Mouse (Mus musculus): ENCODE measurements around the gene Ctf1. TPM values are rescaled to one million over a fixed set of nuclear protein-coding genes. Genes with fewer than 3 reads are reported as not detected.
"Not testable (repeated sequence)": the region's sequence is repeated elsewhere in the genome, so short reads cannot be mapped to it uniquely, and the experiment has no call there.

Gene Ctf1
- polyA plus RNA-seq, 1 experiment from 2014 or later: 5.5 TPM

- peak overlapping the region; percentile 61 for H3K4me2 ChIP-seq (replicated peaks)
- 2% methylated on average over 35 of the region's 41 CpGs for WGBS
Measured at GRCm38 (mm10) chr7:127716992-127717391, 4.5 kb downstream of the Ctf1 start.

GRCm38 (mm10) chr7:127718339-127718738 lies 5.8 kb downstream of the Ctf1 start:
- 90% methylated on average over 6 of the region's 6 CpGs for WGBS
- no peaks in the 10 kb centered on the region for H3K36me3 ChIP-seq
- no peak overlapping the region for H3K4me2 ChIP-seq (replicated peaks)
- H3K27me3 ChIP-seq: peaks cover 7% of the 10 kb centered on the region
- H3K4me1 ChIP-seq: peaks cover 9% of the 10 kb centered on the region
- no peak overlapping the region for H3K9ac ChIP-seq (replicated peaks)
- no peak overlapping the region for H3K27ac ChIP-seq (replicated peaks)
- no peaks in the 10 kb centered on the region for H3K9me3 ChIP-seq
- ATAC-seq (ENCODE audit: low FRiP score, low read depth): no peak
- no peak overlapping the region for H3K4me3 ChIP-seq

More at GRCm38 (mm10) chr7:127716992-127717391, 4.5 kb downstream of the Ctf1 start:
- H3K9ac ChIP-seq (replicated peaks): peak overlapping the region; percentile 56
- peak; percentile 68 for ATAC-seq (ENCODE audit: low FRiP score, low read depth)
- H3K9me3 ChIP-seq: no peaks in the 10 kb centered on the region
- no peak overlapping the region for H3K27ac ChIP-seq (replicated peaks)
- peaks cover 7% of the 10 kb centered on the region for H3K27me3 ChIP-seq
- peaks cover 19% of the 10 kb centered on the region for H3K4me1 ChIP-seq
- peak overlapping the region; percentile 40 for H3K4me3 ChIP-seq
- no peaks in the 10 kb centered on the region for H3K36me3 ChIP-seq

GRCm38 (mm10) chr7:127719258-127719657 lies 6.7 kb downstream of the Ctf1 start:
- WGBS: 88% methylated on average over 6 of the region's 6 CpGs
- H3K9me3 ChIP-seq: no peaks in the 10 kb centered on the region

DNA sequence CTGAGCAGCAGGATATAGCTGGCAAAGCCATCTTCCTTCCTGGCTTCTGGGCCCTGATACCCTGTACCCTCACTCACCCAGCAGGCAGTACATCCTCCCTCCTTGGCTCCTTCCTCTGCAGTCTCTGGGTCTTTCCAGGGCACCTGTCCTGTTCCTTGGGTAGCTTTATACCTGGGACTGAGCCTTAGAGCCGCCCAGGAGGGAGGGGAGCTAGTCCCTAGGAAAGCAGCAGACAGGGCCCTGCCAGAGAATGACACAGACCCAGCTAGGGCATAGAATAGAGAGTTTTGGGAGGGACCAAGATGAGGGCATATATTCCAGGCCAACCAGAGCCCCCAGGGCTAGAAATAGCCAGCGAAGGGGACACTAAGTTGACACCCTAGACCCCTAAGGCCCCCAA lies 13.0 kb downstream of the Ctf1 start:
- 29% methylated on average over 2 of the region's 2 CpGs for WGBS
- no peak for ATAC-seq (ENCODE audit: low FRiP score, low read depth)

More at GRCm38 (mm10) chr7:127719258-127719657, 6.7 kb downstream of the Ctf1 start:
- H3K9ac ChIP-seq (replicated peaks): no peak overlapping the region
- H3K4me2 ChIP-seq (replicated peaks): no peak overlapping the region
- H3K4me1 ChIP-seq: peaks cover 9% of the 10 kb centered on the region
- no peaks in the 10 kb centered on the region for H3K36me3 ChIP-seq
- ATAC-seq (ENCODE audit: low FRiP score, low read depth): no peak
- no peak overlapping the region for H3K4me3 ChIP-seq
- no peak overlapping the region for H3K27ac ChIP-seq (replicated peaks)
- peaks cover 7% of the 10 kb centered on the region for H3K27me3 ChIP-seq

GRCm38 (mm10) chr7:127725924-127726323 lies 13.4 kb downstream of the Ctf1 start:
- Histone ChIP-seq H3K27ac (replicated peaks) (no peak overlapping the region), H3K4me3 (no peak overlapping the region), H3K9me3 (no peaks in the 10 kb centered on the region), H3K36me3 (no peaks in the 10 kb centered on the region), H3K4me2 (replicated peaks) (no peak overlapping the region), H3K27me3 (no peaks in the 10 kb centered on the region), H3K4me1 (no peaks in the 10 kb centered on the region), H3K9ac (replicated peaks) (no peak overlapping the region)
- WGBS: 40% methylated on average over 6 of the region's 6 CpGs
- ATAC-seq (ENCODE audit: low FRiP score, low read depth): no peak

More for the DNA sequence above, 13.0 kb downstream of the Ctf1 start:
- Histone ChIP-seq H3K36me3 (no peaks in the 10 kb centered on the region), H3K4me3 (no peak overlapping the region), H3K4me1 (no peaks in the 10 kb centered on the region), H3K4me2 (replicated peaks) (no peak overlapping the region), H3K9me3 (no peaks in the 10 kb centered on the region), H3K9ac (replicated peaks) (no peak overlapping the region), H3K27ac (replicated peaks) (no peak overlapping the region), H3K27me3 (no peaks in the 10 kb centered on the region)

DNA sequence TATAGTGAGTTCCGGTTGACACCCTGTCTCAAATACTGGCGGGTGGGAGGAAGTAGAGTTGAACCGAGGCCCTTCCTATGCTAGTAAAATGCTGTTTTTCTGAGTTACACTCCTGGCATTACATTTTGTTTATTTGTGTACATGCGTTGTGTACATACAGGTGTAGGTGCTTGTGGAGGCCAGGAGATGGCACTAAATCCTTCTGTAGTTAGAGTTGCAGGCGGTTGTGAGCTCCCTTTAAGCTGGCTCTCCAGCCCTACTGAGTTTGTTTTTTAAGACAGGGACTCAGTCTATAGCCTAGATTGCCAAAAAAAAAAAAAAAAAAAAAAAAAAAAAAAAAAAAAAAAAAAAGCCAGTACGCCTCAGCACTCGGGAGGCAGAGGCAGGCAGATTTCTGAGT lies 15.4 kb downstream of the Ctf1 start:
- no peak for ATAC-seq (ENCODE audit: low FRiP score, low read depth)
- no peak overlapping the region for H3K27ac ChIP-seq (replicated peaks)
- H3K4me1 ChIP-seq: no peaks in the 10 kb centered on the region
- no peaks in the 10 kb centered on the region for H3K36me3 ChIP-seq
- no peak overlapping the region for H3K9ac ChIP-seq (replicated peaks)
- no peaks in the 10 kb centered on the region for H3K9me3 ChIP-seq
- WGBS: 85% methylated on average over 7 of the region's 7 CpGs
- no peak overlapping the region for H3K4me3 ChIP-seq
- H3K4me2 ChIP-seq (replicated peaks): no peak overlapping the region
- H3K27me3 ChIP-seq: no peaks in the 10 kb centered on the region

GRCm38 (mm10) chr7:127730170-127730569 lies 17.6 kb downstream of the Ctf1 start:
- no peak for ATAC-seq (ENCODE audit: low FRiP score, low read depth)
- H3K4me2 ChIP-seq (replicated peaks): no peak overlapping the region
- no peaks in the 10 kb centered on the region for H3K27me3 ChIP-seq
- no peak overlapping the region for H3K27ac ChIP-seq (replicated peaks)
- no peak overlapping the region for H3K4me3 ChIP-seq
- H3K9me3 ChIP-seq: no peaks in the 10 kb centered on the region
- no peaks in the 10 kb centered on the region for H3K36me3 ChIP-seq
- H3K4me1 ChIP-seq: no peaks in the 10 kb centered on the region
- 73% methylated on average over 4 of the region's 4 CpGs for WGBS
- H3K9ac ChIP-seq (replicated peaks): no peak overlapping the region

- not testable (repeated sequence) for ATAC-seq (ENCODE audit: low FRiP score, low read depth); H3K27me3 ChIP-seq; H3K36me3 ChIP-seq; H3K9me3 ChIP-seq; H3K27ac ChIP-seq (replicated peaks); H3K4me1 ChIP-seq; H3K4me3 ChIP-seq; H3K4me2 ChIP-seq (replicated peaks); H3K9ac ChIP-seq (replicated peaks)
- no CpG with 5 or more reads among the region's 5 CpGs for WGBS
Measured at GRCm38 (mm10) chr7:127732066-127732465, 19.5 kb downstream of the Ctf1 start, which contains the start of gene Ctf2. Gene Ctf2 (minus strand): TSS chr7:127732166.

- 1% methylated on average over 26 of the region's 26 CpGs for WGBS
- Histone ChIP-seq H3K4me2 (replicated peaks) (peak within 1 kb of the TSS; percentile 85), H3K4me1 (peaks cover 21% of the 10 kb centered on the region), H3K27ac (replicated peaks) (peak within 1 kb of the TSS; percentile 92), H3K9ac (replicated peaks) (peak within 1 kb of the TSS; percentile 97), H3K4me3 (peak within 1 kb of the TSS; percentile 93), H3K36me3 (peaks cover 17% of the 10 kb centered on the region), H3K9me3 (no peaks in the 10 kb centered on the region), H3K27me3 (no peaks in the 10 kb centered on the region)
- no peak; the same call in 1 of the 2 replicates for ATAC-seq (ENCODE audit: low FRiP score, low read depth)
Measured at GRCm38 (mm10) chr7:127744366-127745045, 32.0 kb downstream of the Ctf1 start, which contains the start of gene Fbxl19. Gene Fbxl19 (plus strand): TSS chr7:127744543.

DNA sequence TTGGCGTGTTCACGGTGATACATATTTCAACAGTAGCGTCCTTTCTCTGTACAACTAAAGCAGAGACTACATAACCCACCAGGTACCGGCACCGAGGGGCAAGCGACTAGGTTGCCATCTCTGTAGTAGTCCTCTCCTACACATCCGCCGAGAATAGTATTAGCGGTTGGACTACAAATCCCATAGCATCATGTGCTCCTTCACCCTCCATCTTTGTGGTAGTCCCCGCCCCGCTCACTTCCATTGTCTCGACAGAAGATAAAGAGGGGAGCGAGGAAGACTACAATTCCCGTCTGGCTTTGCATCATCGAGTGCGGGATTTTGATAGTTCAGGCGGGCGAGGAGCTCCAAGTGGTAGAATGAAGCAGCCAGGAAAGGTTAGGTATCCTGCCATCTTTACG lies 32.7 kb downstream of the Ctf1 start:
- Histone ChIP-seq H3K27ac (replicated peaks) (peak overlapping the region; percentile 92), H3K4me3 (peak overlapping the region; percentile 93)
- WGBS: under 1% methylated on average over 19 of the region's 19 CpGs

GRCm38 (mm10) chr7:127745652-127746493 lies 33.3 kb downstream of the Ctf1 start:
- H3K9ac ChIP-seq (replicated peaks): peak overlapping the region; percentile 97
- H3K27me3 ChIP-seq: no peaks in the 10 kb centered on the region
- under 1% methylated on average over 38 of the region's 39 CpGs for WGBS
- H3K36me3 ChIP-seq: peaks cover 31% of the 10 kb centered on the region
- H3K4me2 ChIP-seq (replicated peaks): peak overlapping the region; percentile 85
- no peaks in the 10 kb centered on the region for H3K9me3 ChIP-seq
- H3K4me3 ChIP-seq: peak overlapping the region; percentile 93
- ATAC-seq (ENCODE audit: low FRiP score, low read depth): peak; percentile 78
- H3K27ac ChIP-seq (replicated peaks): peak overlapping the region; percentile 92
- peaks cover 21% of the 10 kb centered on the region for H3K4me1 ChIP-seq

More for the DNA sequence above, 32.7 kb downstream of the Ctf1 start:
- H3K36me3 ChIP-seq: peaks cover 25% of the 10 kb centered on the region
- no peaks in the 10 kb centered on the region for H3K9me3 ChIP-seq
- H3K4me1 ChIP-seq: peaks cover 21% of the 10 kb centered on the region
- H3K4me2 ChIP-seq (replicated peaks): peak overlapping the region; percentile 85
- H3K27me3 ChIP-seq: no peaks in the 10 kb centered on the region
- ATAC-seq (ENCODE audit: low FRiP score, low read depth): peak; percentile 83
- peak overlapping the region; percentile 97 for H3K9ac ChIP-seq (replicated peaks)

Measured in midbrain, embryonic 12.5 days (tissue).